Mouse (Mus musculus): Measurements from ENCODE around the gene Cep112. TPM values are rescaled to one million over a fixed set of nuclear protein-coding genes. Genes with fewer than 3 reads are reported as not detected.

Gene Cep112
- polyA plus RNA-seq, 1 experiment: 0.43 TPM

DNA sequence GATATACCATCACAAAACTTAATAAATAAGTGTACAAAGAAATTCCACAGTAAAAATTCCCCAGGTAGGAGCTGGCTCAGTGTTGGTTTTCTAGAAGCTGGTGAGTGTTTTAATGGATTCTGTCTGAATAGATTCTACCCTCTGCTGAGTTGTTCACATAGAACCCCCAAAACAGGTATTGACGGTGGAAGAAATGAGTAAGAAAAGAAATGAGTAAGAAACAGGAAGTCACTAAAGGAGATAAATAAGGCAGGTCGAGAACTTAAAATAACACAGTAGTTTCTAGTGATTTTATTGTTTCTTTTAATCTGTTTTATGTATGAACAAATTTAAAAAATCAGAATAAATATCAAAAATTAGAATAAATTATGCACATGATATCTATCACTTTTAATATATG, 63.3 kb downstream of the Cep112 start:
- H3K4me2 ChIP-seq (ENCODE audit: low read depth): no peak overlapping the region
- peaks cover 11% of the 10 kb centered on the region for H3K27me3 ChIP-seq (ENCODE audit: control insufficient read depth, insufficient read depth, insufficient read length)
- H3ac ChIP-seq (ENCODE audit: control insufficient read depth, insufficient read length): no peak overlapping the region
- no peaks in the 10 kb centered on the region for H3K36me3 ChIP-seq (ENCODE audit: control insufficient read depth, insufficient read depth)
- H3K4me3 ChIP-seq: no peak overlapping the region
- no peaks in the 10 kb centered on the region for H3K79me2 ChIP-seq (ENCODE audit: control insufficient read depth, insufficient read depth)
- TF ChIP-seq TCF3 (IDR thresholded peaks at IDR 0.05; ENCODE audit: insufficient read length, low read depth) (no peak), MAX (IDR thresholded peaks at IDR 0.05; ENCODE audit: low read depth) (no peak), TCF12 (IDR thresholded peaks at IDR 0.05; ENCODE audit: insufficient read depth, poor library complexity, severe bottlenecking) (no peak), MYOG (IDR thresholded peaks at IDR 0.05; ENCODE audit: control insufficient read depth in 1 of 3, insufficient read depth in 1 of 3, insufficient read length in 2 of 3, low read depth in 2 of 3) (no peak), USF1 (IDR thresholded peaks at IDR 0.05; ENCODE audit: low read depth) (no peak), MYOD1 (IDR thresholded peaks at IDR 0.05; ENCODE audit: control insufficient read depth in 1 of 3, insufficient read length in 2 of 3, low read depth in 2 of 3) (no peak), POLR2A (IDR thresholded peaks at IDR 0.05; ENCODE audit: insufficient read length, low read depth) (no peak), CEBPB (IDR thresholded peaks at IDR 0.05; ENCODE audit: insufficient read depth, poor library complexity, severe bottlenecking) (no peak), E2F4 (IDR thresholded peaks at IDR 0.05; ENCODE audit: insufficient read depth) (no peak), SRF (IDR thresholded peaks at IDR 0.05; ENCODE audit: control insufficient read depth, insufficient read length, low read depth) (no peak), REST (IDR thresholded peaks at IDR 0.05; ENCODE audit: insufficient read depth, insufficient read length) (no peak), POLR2AphosphoS2 (IDR thresholded peaks at IDR 0.05; ENCODE audit: insufficient read length, low read depth) (no peak)

- Histone ChIP-seq H3ac (ENCODE audit: control insufficient read depth, insufficient read length) (no peak overlapping the region), H3K36me3 (ENCODE audit: control insufficient read depth, insufficient read depth) (no peaks in the 10 kb centered on the region), H3K4me3 (no peak overlapping the region), H3K79me2 (ENCODE audit: control insufficient read depth, insufficient read depth) (no peaks in the 10 kb centered on the region), H3K4me2 (ENCODE audit: low read depth) (no peak overlapping the region), H3K27me3 (ENCODE audit: control insufficient read depth, insufficient read depth, insufficient read length) (peaks cover 11% of the 10 kb centered on the region)
- TF ChIP-seq MYOG (IDR thresholded peaks at IDR 0.05; ENCODE audit: control insufficient read depth in 1 of 3, insufficient read depth in 1 of 3, insufficient read length in 2 of 3, low read depth in 2 of 3) (no peak), MYOD1 (IDR thresholded peaks at IDR 0.05; ENCODE audit: control insufficient read depth in 1 of 3, insufficient read length in 2 of 3, low read depth in 2 of 3) (no peak), POLR2A (IDR thresholded peaks at IDR 0.05; ENCODE audit: insufficient read length, low read depth) (no peak), TCF12 (IDR thresholded peaks at IDR 0.05; ENCODE audit: insufficient read depth, poor library complexity, severe bottlenecking) (no peak), REST (IDR thresholded peaks at IDR 0.05; ENCODE audit: insufficient read depth, insufficient read length) (no peak), TCF3 (IDR thresholded peaks at IDR 0.05; ENCODE audit: insufficient read length, low read depth) (no peak), MAX (IDR thresholded peaks at IDR 0.05; ENCODE audit: low read depth) (no peak), SRF (IDR thresholded peaks at IDR 0.05; ENCODE audit: control insufficient read depth, insufficient read length, low read depth) (no peak)
Measured at GRCm38 (mm10) chr11:108489863-108490262, 64.9 kb downstream of the Cep112 start.

DNA sequence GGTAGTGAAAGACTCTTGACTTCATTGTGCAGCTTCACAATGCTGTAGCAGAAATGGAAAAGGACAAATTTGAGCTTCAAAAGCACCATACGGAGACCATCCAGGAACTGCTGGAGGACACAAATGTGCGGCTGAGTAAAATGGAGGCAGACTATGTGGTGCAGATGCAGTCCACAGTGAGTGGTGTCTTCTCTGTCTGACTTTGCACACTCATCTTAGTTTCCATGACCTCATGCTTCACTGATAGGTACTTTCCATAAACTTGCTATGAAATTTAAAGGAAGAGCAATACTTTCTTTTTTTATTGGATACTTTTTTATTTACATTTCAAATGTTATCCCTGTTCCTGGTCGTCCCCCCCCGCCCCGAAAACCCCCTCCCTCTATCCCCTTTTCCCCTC, 83.2 kb downstream of the Cep112 start:
- Histone ChIP-seq H3ac (ENCODE audit: control insufficient read depth, insufficient read length) (no peak overlapping the region), H3K4me3 (no peak overlapping the region), H3K79me2 (ENCODE audit: control insufficient read depth, insufficient read depth) (no peaks in the 10 kb centered on the region), H3K4me2 (ENCODE audit: low read depth) (no peak overlapping the region), H3K27me3 (ENCODE audit: control insufficient read depth, insufficient read depth, insufficient read length) (no peaks in the 10 kb centered on the region), H3K36me3 (ENCODE audit: control insufficient read depth, insufficient read depth) (no peaks in the 10 kb centered on the region)
- TF ChIP-seq MYOG (IDR thresholded peaks at IDR 0.05; ENCODE audit: control insufficient read depth in 1 of 3, insufficient read depth in 1 of 3, insufficient read length in 2 of 3, low read depth in 2 of 3) (no peak), E2F4 (IDR thresholded peaks at IDR 0.05; ENCODE audit: insufficient read depth) (no peak)

DNA sequence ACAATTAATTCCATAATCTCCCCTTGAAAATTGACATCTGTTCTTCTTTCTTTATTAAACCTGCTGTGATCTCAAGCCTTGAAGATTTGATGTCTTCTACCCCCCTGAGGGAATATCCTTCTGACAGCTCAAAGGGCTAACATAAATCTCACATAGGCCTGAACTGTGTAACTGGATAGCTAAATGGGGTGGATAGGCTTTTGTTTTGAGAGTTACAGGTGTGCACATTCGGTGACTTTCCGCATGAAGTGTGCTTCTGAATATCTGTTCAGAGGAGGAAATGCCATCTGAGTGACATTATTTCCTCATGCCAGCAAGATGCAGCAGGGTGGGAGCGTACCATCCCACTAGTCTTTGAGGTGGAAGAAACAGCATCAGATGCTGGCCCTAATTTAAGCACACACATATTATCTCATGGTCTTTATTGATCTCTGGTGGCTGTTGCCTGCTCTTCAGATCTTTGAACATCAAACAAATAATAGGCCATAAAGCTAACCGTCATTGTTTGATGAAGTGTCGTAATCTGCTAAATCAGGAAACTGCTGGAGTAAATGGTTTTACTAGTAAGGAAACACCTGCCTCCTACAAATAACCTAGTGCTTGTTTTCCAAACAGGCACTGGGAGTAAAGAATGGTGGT, 102.9 kb downstream of the Cep112 start:
- H3K36me3 ChIP-seq (ENCODE audit: control insufficient read depth, insufficient read depth): no peaks in the 10 kb centered on the region
- H3K4me2 ChIP-seq (ENCODE audit: low read depth): no peak overlapping the region
- TF ChIP-seq MYOD1 (IDR thresholded peaks at IDR 0.05; ENCODE audit: control insufficient read depth in 1 of 3, insufficient read length in 2 of 3, low read depth in 2 of 3): no peak
- TF ChIP-seq USF1 (IDR thresholded peaks at IDR 0.05; ENCODE audit: low read depth): no peak
- no peak for TF ChIP-seq MYOG (IDR thresholded peaks at IDR 0.05; ENCODE audit: control insufficient read depth in 1 of 3, insufficient read depth in 1 of 3, insufficient read length in 2 of 3, low read depth in 2 of 3)
- no peak for TF ChIP-seq MAX (IDR thresholded peaks at IDR 0.05; ENCODE audit: low read depth)
- no peak for TF ChIP-seq E2F4 (IDR thresholded peaks at IDR 0.05; ENCODE audit: insufficient read depth)
- TF ChIP-seq POLR2AphosphoS2 (IDR thresholded peaks at IDR 0.05; ENCODE audit: insufficient read length, low read depth): no peak
- no peak for TF ChIP-seq SRF (IDR thresholded peaks at IDR 0.05; ENCODE audit: control insufficient read depth, insufficient read length, low read depth)
- no peak for TF ChIP-seq TCF12 (IDR thresholded peaks at IDR 0.05; ENCODE audit: insufficient read depth, poor library complexity, severe bottlenecking)
- H3K79me2 ChIP-seq (ENCODE audit: control insufficient read depth, insufficient read depth): no peaks in the 10 kb centered on the region
- H3K27me3 ChIP-seq (ENCODE audit: control insufficient read depth, insufficient read depth, insufficient read length): no peaks in the 10 kb centered on the region
- H3ac ChIP-seq (ENCODE audit: control insufficient read depth, insufficient read length): no peak overlapping the region
- no peak overlapping the region for H3K4me3 ChIP-seq

DNA sequence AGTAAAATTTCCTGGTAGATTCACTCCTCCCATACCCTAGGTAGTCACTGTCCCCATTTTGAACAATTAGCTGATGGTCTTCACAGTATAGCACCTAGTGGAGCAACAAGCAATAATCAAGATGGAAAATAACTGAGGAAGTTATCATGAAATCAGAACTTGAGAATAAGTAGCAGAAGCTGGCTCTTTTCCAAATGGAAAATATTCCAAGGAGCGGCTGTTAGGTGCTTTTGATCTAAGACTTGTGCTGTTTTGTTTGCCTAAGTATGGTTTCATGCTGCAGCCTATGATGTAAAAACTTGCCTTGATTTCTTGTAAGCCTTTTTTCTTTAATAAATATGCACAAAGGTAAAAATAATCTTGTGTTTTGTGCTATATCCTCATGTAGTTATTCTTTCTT, 107.9 kb downstream of the Cep112 start:
- no peak for TF ChIP-seq USF1 (IDR thresholded peaks at IDR 0.05; ENCODE audit: low read depth)
- TF ChIP-seq TCF3 (IDR thresholded peaks at IDR 0.05; ENCODE audit: insufficient read length, low read depth): no peak
- TF ChIP-seq REST (IDR thresholded peaks at IDR 0.05; ENCODE audit: insufficient read depth, insufficient read length): no peak
- no peak for TF ChIP-seq SRF (IDR thresholded peaks at IDR 0.05; ENCODE audit: control insufficient read depth, insufficient read length, low read depth)
- no peak for TF ChIP-seq CEBPB (IDR thresholded peaks at IDR 0.05; ENCODE audit: insufficient read depth, poor library complexity, severe bottlenecking)
- TF ChIP-seq POLR2A (IDR thresholded peaks at IDR 0.05; ENCODE audit: insufficient read length, low read depth): no peak
- TF ChIP-seq E2F4 (IDR thresholded peaks at IDR 0.05; ENCODE audit: insufficient read depth): no peak
- Histone ChIP-seq H3K4me2 (ENCODE audit: low read depth) (no peak overlapping the region), H3K79me2 (ENCODE audit: control insufficient read depth, insufficient read depth) (no peaks in the 10 kb centered on the region), H3K4me3 (no peak overlapping the region), H3K36me3 (ENCODE audit: control insufficient read depth, insufficient read depth) (no peaks in the 10 kb centered on the region), H3K27me3 (ENCODE audit: control insufficient read depth, insufficient read depth, insufficient read length) (no peaks in the 10 kb centered on the region), H3ac (ENCODE audit: control insufficient read depth, insufficient read length) (no peak overlapping the region)
